Mouse (Mus musculus) brain, embryonic 14.5 days (tissue): ENCODE data around the gene Ablim1. TPM values are rescaled to one million over a fixed set of nuclear protein-coding genes. Genes with fewer than 3 reads are reported as not detected.

Experiments used
- DNase-seq: peaks from one replicate; pipeline ENCODE4 v3.0.0-alpha.2; 2011; ENCODE audit warnings: low read depth
- CTCF ChIP-seq: fragments of 200-500 bp; IDR thresholded peaks from 2 replicates; pipeline ENCODE4 v1.5.1; 2012; ENCODE audit warnings: inconsistent platforms, mild to moderate bottlenecking, moderate library complexity, borderline replicate concordance; ENCODE audit not compliant: insufficient read depth, insufficient read length; ENCODE audit errors: extremely low read depth
- POLR2A ChIP-seq: fragments of 200-500 bp; IDR thresholded peaks from 2 replicates; pipeline ENCODE4 v1.6.1; 2012; ENCODE audit warnings: mild to moderate bottlenecking, inconsistent platforms, borderline replicate concordance; ENCODE audit not compliant: poor library complexity, insufficient read depth, insufficient read length, severe bottlenecking; ENCODE audit errors: extremely low read depth
- polyA plus RNA-seq: library from polyadenylated mRNA; depleted of rRNA; stranded (reverse); fragments of >200 nt; gene quantifications from 2 replicates; pipeline ENCODE4 v1.2.3, GENCODE M21; 2012

Ablim1 gene
- polyA plus RNA-seq, 1 experiment: 40.7 TPM

GRCm38 (mm10) chr19:57188553-57188952, 126.2 kb downstream of the Ablim1 start:
- no peak for DNase-seq
- no peak for TF ChIP-seq POLR2A
- no peak for TF ChIP-seq CTCF

- TF ChIP-seq CTCF: no peak
- no peak for TF ChIP-seq POLR2A
- no peak for DNase-seq
These were observed 129.7 kb downstream of the Ablim1 start for GRCm38 (mm10) chr19:57185021-57185420.

GRCm38 (mm10) chr19:57182938-57183720, 131.6 kb downstream of the Ablim1 start:
- DNase-seq: no peak
- TF ChIP-seq POLR2A (no peak), CTCF (no peak)

GRCm38 (mm10) chr19:57181852-57182528, 132.7 kb downstream of the Ablim1 start:
- no peak for TF ChIP-seq POLR2A
- TF ChIP-seq CTCF: no peak

GRCm38 (mm10) chr19:57181317-57181716, 133.4 kb downstream of the Ablim1 start:
- DNase-seq: no peak
- TF ChIP-seq POLR2A (no peak), CTCF (no peak)

More at GRCm38 (mm10) chr19:57181852-57182528, 132.7 kb downstream of the Ablim1 start:
- no peak for DNase-seq

- TF ChIP-seq CTCF: no peak
- no peak for TF ChIP-seq POLR2A
- DNase-seq: no peak
These were observed 133.8 kb downstream of the Ablim1 start for GRCm38 (mm10) chr19:57180908-57181307.

- peak; percentile 24 for DNase-seq
- TF ChIP-seq CTCF: no peak
- no peak for TF ChIP-seq POLR2A
These were observed 134.4 kb downstream of the Ablim1 start for GRCm38 (mm10) chr19:57180333-57180732.

- no peak for DNase-seq
- TF ChIP-seq CTCF (no peak), POLR2A (no peak)
These were observed 135.4 kb downstream of the Ablim1 start for GRCm38 (mm10) chr19:57179269-57179668.

GRCm38 (mm10) chr19:57177334-57177733, 137.4 kb downstream of the Ablim1 start:
- TF ChIP-seq CTCF (no peak), POLR2A (no peak)
- DNase-seq: no peak

- no peak for TF ChIP-seq CTCF
- no peak for DNase-seq
These were observed 139.6 kb downstream of the Ablim1 start for GRCm38 (mm10) chr19:57175077-57175476.

- TF ChIP-seq CTCF (no peak), POLR2A (no peak)
- DNase-seq: no peak
These were observed 140.2 kb downstream of the Ablim1 start for GRCm38 (mm10) chr19:57174541-57174940.

GRCm38 (mm10) chr19:57174045-57174444, 140.7 kb downstream of the Ablim1 start:
- no peak for DNase-seq
- TF ChIP-seq CTCF: no peak
- TF ChIP-seq POLR2A: no peak
